Mouse (Mus musculus) frontal cortex, adult 2 months (tissue): Measurements from ENCODE around the gene Zfp335. TPM values are rescaled to one million over a fixed set of nuclear protein-coding genes. Genes with fewer than 3 reads are reported as not detected.
"Not testable (repeated sequence)": the region's sequence is repeated elsewhere in the genome, so short reads cannot be mapped to it uniquely, and the experiment has no call there.

ENCODE experiments used
- DNase-seq, 2 experiments: peaks; one replicate each; pipeline ENCODE4 v3.0.0; 2022; ENCODE audit warnings: low spot score in 1 of 2; ENCODE audit errors: extremely low spot score in 1 of 2
- polyA plus RNA-seq: library from polyadenylated mRNA; depleted of rRNA; stranded (reverse); fragments of >200 nt; gene quantifications from 2 replicates; pipeline ENCODE4 v1.2.3, GENCODE M21; 2012

The Zfp335 gene
- polyA plus RNA-seq, 1 experiment: 34.6 TPM

DNA sequence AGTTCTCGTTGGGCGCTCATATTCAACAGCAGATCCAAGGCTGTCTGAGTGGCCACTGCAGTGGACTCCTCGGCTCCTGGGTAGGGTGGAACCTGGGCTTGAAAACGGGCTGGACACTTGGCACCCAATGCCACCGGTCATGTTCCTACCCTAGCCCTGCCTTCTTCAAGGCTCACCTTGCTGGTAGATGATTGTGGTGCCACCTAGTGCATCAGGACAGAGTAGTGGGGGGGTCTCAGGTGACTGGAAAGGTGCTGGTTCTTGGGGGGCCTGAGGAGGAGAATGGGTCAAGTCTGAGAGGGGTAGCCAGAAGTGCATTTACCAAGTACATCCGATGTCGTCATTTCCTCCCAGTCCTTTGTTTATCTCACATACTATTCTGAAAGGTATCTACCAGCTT lies 13.5 kb downstream of the Zfp335 start:
- no peak for DNase-seq

- DNase-seq: no peak
Observed at GRCm38 (mm10) chr2:164895885-164896284, 15.7 kb downstream of the Zfp335 start.

DNA sequence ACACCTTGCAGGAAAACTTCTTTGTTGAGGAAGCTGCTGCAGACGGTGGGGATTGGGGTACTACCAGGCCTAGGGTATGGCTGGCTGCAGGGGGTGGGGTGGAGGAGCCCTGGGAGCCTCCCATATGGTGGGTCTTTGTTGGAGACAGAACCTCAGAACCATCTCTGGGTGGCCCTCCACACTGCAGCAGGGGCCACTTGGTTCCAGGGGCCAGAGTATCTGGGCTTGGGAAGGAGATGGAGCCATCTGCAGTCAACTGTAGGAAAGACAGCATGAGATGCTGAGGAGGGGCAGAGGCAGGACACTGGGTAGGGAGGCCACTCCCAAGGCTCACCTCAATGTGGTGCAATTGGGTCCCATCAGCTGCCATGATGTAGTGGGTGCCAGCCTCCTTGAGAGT lies 16.9 kb downstream of the Zfp335 start:
- DNase-seq: no peak

GRCm38 (mm10) chr2:164894048-164894447 lies 17.5 kb downstream of the Zfp335 start:
- DNase-seq: no peak

GRCm38 (mm10) chr2:164892696-164893216 lies 18.8 kb downstream of the Zfp335 start:
- DNase-seq: no peak

DNA sequence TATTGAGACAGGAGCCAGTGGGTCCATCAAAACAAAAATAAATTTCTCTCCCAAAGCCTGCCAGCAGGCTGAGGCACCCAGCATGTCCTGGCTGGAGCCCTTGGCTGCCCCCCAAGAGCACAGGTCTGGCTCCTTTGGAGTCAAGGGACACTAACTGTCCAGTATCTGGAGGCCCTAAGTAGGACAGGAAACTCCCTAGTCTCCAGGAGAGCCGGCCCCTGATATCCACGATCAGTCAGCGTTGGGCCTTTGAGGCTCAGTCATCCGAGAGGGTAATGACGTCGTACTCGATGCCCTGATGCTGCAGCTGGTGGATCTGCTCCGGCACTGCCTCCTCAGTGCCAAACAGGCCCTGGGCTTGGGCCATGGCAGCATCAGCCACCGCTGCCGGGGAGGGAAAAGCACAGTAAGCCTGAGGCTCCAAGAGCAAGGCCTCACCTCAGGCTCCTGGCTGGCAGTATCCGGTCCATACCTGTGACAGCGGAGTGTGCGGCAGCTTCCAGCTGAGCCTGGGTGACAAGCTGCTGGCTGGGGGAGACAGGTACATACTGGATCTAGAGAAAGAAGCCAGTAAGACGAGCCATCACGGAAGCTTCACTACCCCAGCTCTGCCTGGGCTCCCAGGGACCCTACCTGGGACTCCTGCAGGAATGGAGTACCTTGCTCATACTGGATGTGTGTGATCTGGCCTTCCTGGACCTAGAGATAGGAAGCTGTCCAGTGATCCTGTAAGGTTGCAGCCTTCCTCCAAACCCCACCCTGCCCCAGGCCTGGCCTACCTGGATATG lies 19.5 kb downstream of the Zfp335 start:
- DNase-seq: no peak

GRCm38 (mm10) chr2:164891056-164891834 lies 20.3 kb downstream of the Zfp335 start:
- DNase-seq: no peak

DNA sequence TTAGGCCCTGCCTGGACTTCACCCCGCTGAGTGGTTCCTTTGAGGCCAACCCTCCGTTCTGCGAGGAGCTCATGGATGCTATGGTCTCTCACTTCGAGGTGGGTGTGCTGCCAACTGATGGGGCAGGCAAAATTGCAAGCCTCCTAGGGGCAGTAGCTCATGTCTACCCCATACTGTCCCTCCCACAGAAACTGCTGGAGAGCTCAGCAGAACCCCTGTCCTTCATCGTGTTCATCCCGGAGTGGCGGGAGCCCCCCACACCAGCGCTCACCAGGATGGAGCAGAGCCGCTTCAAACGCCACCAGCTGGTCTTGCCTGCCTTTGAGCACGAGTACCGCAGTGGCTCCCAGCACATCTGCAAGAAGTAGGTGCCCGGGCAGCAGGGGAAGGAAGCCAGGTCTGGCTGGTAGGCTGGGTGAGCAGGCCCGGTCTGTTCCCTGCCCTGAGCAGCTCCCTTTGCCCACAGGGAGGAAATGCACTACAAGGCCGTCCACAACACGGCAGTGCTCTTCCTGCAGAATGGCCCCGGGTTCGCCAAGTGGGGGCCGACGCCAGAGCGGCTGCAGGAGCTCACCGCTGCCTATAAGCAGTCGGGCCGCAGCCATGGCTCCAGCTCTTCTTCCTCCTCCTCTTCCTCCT lies 21.0 kb downstream of the Zfp335 start:
- DNase-seq: no peak

DNA sequence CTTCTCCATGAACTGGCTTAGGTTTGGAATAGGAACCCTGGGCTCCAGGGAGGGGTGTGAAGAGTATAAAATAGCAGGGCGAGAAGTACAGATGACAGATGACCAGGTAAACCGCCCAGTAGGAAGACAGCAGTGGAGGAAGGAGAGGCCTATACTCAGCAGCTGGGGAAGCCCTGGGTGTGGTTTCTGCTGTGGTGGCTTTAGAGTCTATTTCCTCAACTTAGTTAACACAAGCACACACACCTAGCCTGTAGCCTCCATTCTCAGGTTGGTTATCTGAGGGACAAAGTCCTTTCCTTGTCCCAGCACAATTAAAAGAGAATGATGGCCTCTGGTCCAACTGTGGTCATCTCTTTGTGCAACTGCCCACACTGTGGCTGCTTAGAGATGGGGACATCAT lies 21.6 kb downstream of the Zfp335 start:
- no peak for DNase-seq

- no peak for DNase-seq
Observed at GRCm38 (mm10) chr2:164888996-164889395, 22.6 kb downstream of the Zfp335 start.

DNA sequence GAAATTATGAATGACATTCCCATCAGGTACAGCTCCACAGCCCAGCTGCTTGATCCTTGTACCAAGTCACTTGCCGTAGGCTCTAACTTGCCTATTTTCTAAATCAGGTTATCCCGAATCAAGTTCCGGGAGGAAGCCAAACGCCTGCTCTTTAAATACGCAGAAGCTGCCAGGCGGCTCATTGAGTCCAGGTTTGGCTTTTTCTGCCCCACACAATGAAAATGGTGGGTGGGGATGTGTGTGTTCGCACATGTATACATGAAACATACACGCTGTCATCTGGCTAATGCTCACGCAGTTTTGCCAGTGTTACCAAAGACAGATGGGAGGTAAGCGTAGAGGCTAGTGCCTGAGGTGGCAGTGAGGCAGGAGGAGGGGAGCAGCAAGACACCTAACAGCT lies 24.9 kb downstream of the Zfp335 start:
- DNase-seq: peak in 1 of 2 experiments; percentile 39

- DNase-seq: peak in 1 of 2 experiments; percentile 88
Observed at GRCm38 (mm10) chr2:164885788-164886187, 25.8 kb downstream of the Zfp335 start.

- no peak for DNase-seq
Observed at GRCm38 (mm10) chr2:164882619-164883018, 28.9 kb downstream of the Zfp335 start.

DNA sequence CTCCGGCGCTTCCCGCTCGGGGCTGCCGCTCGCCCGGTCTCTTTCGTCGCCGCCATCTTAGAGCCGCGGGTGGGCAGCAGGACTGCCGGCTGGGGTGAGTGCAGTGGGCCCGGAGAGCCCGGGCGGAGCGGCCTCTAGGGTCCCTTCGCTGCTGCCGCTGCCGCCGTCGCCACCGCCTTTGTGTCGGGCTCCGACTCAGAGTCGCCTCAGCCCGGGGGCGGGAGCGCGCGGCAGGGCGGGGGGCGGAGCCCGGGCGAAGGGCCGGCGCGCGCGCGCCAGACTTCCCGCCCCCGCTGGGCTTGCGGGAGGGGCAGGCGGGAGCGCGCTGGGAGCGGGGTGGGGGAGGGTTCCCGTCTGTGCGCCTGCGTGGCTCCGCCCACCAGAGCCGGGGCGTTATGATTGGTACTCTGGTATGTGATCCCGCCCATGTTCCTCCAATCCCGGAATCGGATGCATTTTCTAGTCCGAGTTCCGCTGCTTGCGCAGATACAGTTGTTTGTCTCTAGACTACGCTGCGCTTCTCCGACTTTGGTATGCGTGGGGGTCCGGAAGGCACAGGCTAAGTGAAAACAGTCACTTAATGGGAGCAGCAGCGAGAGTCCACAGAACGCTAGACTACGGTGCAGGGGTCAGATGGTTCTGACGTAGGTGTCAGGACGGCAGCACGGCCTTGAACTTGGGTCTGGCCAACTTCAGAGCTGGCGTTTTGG lies 31.8 kb downstream of the Zfp335 start:
- DNase-seq: peak; percentile 93 to 96

GRCm38 (mm10) chr2:164879228-164879567 lies 32.4 kb downstream of the Zfp335 start, which contains the start of gene Pcif1:
Gene Pcif1 (plus strand): TSS chr2:164879304.
- peak; percentile 68 to 94 for DNase-seq

- peak in 1 of 2 experiments; percentile 44 for DNase-seq
Observed at GRCm38 (mm10) chr2:164878509-164879227, 32.9 kb downstream of the Zfp335 start.

DNA sequence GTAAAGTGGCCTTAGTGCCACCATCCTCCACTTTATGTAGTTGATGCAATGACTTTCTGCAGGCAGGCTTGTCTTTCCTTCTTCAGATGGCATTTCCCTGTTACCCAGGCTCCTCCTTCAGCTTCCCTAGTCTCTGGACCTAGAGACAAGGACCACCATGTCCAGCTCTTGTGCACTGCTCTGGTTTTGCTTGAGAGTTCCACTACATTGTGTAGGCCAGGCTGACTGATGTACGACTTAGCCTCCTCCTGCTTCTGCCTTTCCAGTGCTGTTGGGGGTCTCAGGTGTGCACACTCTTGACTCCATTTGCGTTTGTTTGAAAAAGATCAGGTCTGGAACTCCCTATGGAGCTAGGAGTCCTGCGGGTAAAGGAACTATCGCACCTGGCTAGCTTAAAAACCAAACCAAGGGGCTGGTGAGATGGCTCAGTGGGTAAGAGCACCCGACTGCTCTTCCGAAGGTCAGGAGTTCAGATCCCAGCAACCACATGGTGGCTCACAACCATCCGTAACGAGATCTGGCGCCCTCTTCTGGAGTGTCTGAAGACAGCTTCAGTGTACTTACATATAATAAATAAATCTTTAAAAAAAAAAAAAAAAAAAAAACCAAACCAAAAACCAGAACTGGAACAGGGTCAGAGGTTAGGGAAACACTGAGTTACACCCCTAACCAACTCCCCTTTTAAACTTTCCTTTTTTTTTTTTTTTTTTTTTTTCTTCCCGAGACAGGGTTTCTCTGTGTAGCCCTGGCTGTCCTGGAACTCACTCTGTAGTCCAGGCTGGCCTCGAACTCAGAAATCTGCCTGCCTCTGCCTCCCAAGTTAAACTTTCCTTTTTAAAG lies 34.0 kb downstream of the Zfp335 start:
- not testable (repeated sequence) for DNase-seq

DNA sequence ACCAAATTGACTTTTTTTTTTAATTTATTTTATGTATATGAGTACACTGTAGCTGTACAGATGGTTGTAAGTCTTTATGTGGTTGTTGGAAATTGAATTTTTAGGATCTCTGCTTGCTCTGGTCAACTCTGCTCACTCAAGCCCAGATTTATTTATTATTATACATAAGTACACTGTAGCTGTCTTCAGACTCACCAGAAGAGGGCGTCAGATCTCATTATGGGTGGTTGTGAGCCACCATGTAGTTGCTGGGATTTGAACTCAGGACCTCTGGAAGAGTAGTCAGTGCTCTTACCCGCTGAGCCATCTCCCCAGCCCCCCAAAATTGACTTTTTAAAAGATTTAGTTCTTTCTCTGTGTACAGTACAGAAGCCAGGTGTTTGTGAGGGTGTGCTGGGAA lies 35.9 kb downstream of the Zfp335 start:
- DNase-seq: not testable (repeated sequence)

DNA sequence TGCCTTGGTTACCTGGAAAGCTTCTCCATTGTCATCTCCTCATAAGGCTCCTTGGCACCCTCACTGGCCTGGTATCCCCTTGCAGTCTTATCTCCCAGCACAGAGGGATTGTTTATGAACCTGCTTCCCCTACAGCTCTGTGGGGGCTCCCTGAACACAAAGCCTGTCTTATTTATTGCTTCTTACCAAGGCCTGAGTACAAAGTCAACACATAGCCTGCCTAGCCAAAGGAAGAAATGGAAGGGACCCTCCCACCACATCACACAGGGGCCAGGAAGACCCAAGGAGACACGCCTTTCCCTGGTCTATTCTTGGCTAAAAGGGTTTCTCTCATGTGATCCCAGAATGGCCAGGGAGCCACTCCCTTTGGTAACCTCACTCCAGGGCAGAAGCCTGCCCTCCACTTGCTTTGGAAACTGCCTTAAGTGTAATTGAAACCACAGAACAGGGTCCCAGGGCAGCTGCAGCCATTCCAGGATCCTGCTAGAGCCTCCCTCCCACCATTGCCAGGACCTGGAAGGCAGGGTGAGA lies 37.3 kb downstream of the Zfp335 start:
- no peak for DNase-seq
